Mouse (Mus musculus): ENCODE results near the gene Olfr1396. TPM values are rescaled to one million over a fixed set of nuclear protein-coding genes. Genes with fewer than 3 reads are reported as not detected.
"Not testable (repeated sequence)": the region's sequence is repeated elsewhere in the genome, so short reads cannot be mapped to it uniquely, and the experiment has no call there.

Gene Olfr1396
- polyA plus RNA-seq, 1 experiment from 2014 or later, result not detected

DNA sequence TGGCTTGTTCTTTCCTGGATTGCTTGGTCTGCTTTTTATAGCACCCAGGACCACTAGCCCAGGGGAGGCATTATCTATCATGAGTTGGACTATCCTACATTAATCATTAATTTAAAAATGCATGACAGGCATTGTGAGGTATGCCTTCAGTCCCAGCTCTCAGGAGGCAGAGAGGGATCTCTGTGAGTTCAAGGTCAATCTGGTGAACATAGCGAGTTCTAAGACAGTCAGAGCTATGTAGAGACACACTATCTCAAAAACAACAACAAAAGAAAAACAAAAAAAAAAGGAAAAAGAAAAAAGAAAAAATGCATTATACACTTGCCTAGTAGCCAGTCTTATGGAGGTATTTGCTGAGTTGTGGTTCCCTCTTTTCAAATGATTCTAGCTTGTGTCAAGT lies 30.3 kb downstream of the Olfr1396 start:
- DNase-seq (ENCODE audit: low spot score, missing footprints) (no peak), ATAC-seq (ENCODE audit: low FRiP score) (no peak)
- WGBS, result 89% methylated on average over 1 of the region's 1 CpGs
- no peaks in the 10 kb centered on the region; the same call in 1 of the 2 replicates for H3K4me1 ChIP-seq (ENCODE audit: control insufficient read depth, insufficient read depth, low read length)
- no peaks in the 10 kb centered on the region for H3K27me3 ChIP-seq (ENCODE audit: control insufficient read depth, insufficient read depth, low read length)
- H3K36me3 ChIP-seq (ENCODE audit: control insufficient read depth, insufficient read depth, low read length), result no peaks in the 10 kb centered on the region
- H3K4me3 ChIP-seq (ENCODE audit: low read depth, low read length), result no peak overlapping the region
- H3K27ac ChIP-seq (ENCODE audit: low read depth, low read length), result no peak overlapping the region
- H3K4me2 ChIP-seq, result no peak overlapping the region
- no peaks in the 10 kb centered on the region for H3K9me3 ChIP-seq (ENCODE audit: control insufficient read depth, low read length)
- H3K9ac ChIP-seq (ENCODE audit: low read length), result no peak overlapping the region

GRCm38 (mm10) chr11:49083808-49084207 lies 30.9 kb downstream of the Olfr1396 start:
- H3K27ac ChIP-seq (ENCODE audit: low read depth, low read length), result no peak overlapping the region
- H3K36me3 ChIP-seq (ENCODE audit: control insufficient read depth, insufficient read depth, low read length), result no peaks in the 10 kb centered on the region
- H3K27me3 ChIP-seq (ENCODE audit: control insufficient read depth, insufficient read depth, low read length), result no peaks in the 10 kb centered on the region
- DNase-seq (ENCODE audit: low spot score, missing footprints) (no peak), ATAC-seq (ENCODE audit: low FRiP score) (no peak)
- no peak overlapping the region for H3K9ac ChIP-seq (ENCODE audit: low read length)
- 81% methylated on average over 3 of the region's 3 CpGs for WGBS
- H3K4me3 ChIP-seq (ENCODE audit: low read depth, low read length), result no peak overlapping the region
- no peaks in the 10 kb centered on the region; the same call in 1 of the 2 replicates for H3K4me1 ChIP-seq (ENCODE audit: control insufficient read depth, insufficient read depth, low read length)
- H3K4me2 ChIP-seq, result no peak overlapping the region
- no peaks in the 10 kb centered on the region for H3K9me3 ChIP-seq (ENCODE audit: control insufficient read depth, low read length)

GRCm38 (mm10) chr11:49083146-49083545 lies 31.5 kb downstream of the Olfr1396 start:
- no peaks in the 10 kb centered on the region for H3K27me3 ChIP-seq (ENCODE audit: control insufficient read depth, insufficient read depth, low read length)
- WGBS, result 87% methylated on average over 1 of the region's 1 CpGs
- H3K27ac ChIP-seq (ENCODE audit: low read depth, low read length), result no peak overlapping the region
- no peak for ATAC-seq (ENCODE audit: low FRiP score)
- no peaks in the 10 kb centered on the region for H3K9me3 ChIP-seq (ENCODE audit: control insufficient read depth, low read length)
- H3K4me3 ChIP-seq (ENCODE audit: low read depth, low read length), result no peak overlapping the region
- H3K36me3 ChIP-seq (ENCODE audit: control insufficient read depth, insufficient read depth, low read length), result no peaks in the 10 kb centered on the region
- H3K4me2 ChIP-seq, result no peak overlapping the region
- no peak overlapping the region for H3K9ac ChIP-seq (ENCODE audit: low read length)
- H3K4me1 ChIP-seq (ENCODE audit: control insufficient read depth, insufficient read depth, low read length), result no peaks in the 10 kb centered on the region
- no peak for DNase-seq (ENCODE audit: low spot score, missing footprints)

- ATAC-seq (ENCODE audit: low FRiP score) (no peak), DNase-seq (ENCODE audit: low spot score, missing footprints) (no peak)
- H3K36me3 ChIP-seq (ENCODE audit: control insufficient read depth, insufficient read depth, low read length), result no peaks in the 10 kb centered on the region
- no peaks in the 10 kb centered on the region for H3K4me1 ChIP-seq (ENCODE audit: control insufficient read depth, insufficient read depth, low read length)
- no peak overlapping the region for H3K9ac ChIP-seq (ENCODE audit: low read length)
- H3K4me2 ChIP-seq, result no peak overlapping the region
- no peaks in the 10 kb centered on the region for H3K27me3 ChIP-seq (ENCODE audit: control insufficient read depth, insufficient read depth, low read length)
- no peak overlapping the region for H3K4me3 ChIP-seq (ENCODE audit: low read depth, low read length)
- H3K27ac ChIP-seq (ENCODE audit: low read depth, low read length), result no peak overlapping the region
- WGBS, result 79% methylated on average over 3 of the region's 3 CpGs
- H3K9me3 ChIP-seq (ENCODE audit: control insufficient read depth, low read length), result no peaks in the 10 kb centered on the region
Measured at GRCm38 (mm10) chr11:49081886-49082285, 32.8 kb downstream of the Olfr1396 start.

DNA sequence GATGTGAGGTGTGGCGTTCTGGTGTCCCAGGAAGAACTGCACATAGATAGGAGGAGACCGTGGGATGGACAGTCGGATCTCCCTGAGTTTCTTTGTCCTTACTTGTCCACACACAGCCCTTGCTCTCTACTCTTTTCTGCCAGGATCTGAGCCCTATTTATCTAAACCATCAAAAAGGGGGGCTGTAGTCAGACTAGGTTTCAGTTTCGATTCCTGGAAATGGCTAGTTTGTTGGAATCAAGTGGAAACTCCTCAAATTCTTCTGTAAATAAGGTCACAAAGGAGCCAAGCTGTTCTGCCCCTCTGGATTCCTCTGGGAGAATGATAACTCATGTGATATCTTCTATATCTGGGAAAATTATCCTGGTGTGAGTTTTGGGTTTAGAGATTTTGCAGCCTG lies 33.3 kb downstream of the Olfr1396 start:
- DNase-seq (ENCODE audit: low spot score, missing footprints) (no peak), ATAC-seq (ENCODE audit: low FRiP score) (no peak)
- no peaks in the 10 kb centered on the region for H3K27me3 ChIP-seq (ENCODE audit: control insufficient read depth, insufficient read depth, low read length)
- H3K4me3 ChIP-seq (ENCODE audit: low read depth, low read length), result no peak overlapping the region
- H3K27ac ChIP-seq (ENCODE audit: low read depth, low read length), result no peak overlapping the region
- no peaks in the 10 kb centered on the region for H3K4me1 ChIP-seq (ENCODE audit: control insufficient read depth, insufficient read depth, low read length)
- H3K9ac ChIP-seq (ENCODE audit: low read length), result no peak overlapping the region
- no peaks in the 10 kb centered on the region for H3K9me3 ChIP-seq (ENCODE audit: control insufficient read depth, low read length)
- WGBS, result 78% methylated on average over 4 of the region's 4 CpGs
- no peaks in the 10 kb centered on the region for H3K36me3 ChIP-seq (ENCODE audit: control insufficient read depth, insufficient read depth, low read length)
- H3K4me2 ChIP-seq, result no peak overlapping the region

DNA sequence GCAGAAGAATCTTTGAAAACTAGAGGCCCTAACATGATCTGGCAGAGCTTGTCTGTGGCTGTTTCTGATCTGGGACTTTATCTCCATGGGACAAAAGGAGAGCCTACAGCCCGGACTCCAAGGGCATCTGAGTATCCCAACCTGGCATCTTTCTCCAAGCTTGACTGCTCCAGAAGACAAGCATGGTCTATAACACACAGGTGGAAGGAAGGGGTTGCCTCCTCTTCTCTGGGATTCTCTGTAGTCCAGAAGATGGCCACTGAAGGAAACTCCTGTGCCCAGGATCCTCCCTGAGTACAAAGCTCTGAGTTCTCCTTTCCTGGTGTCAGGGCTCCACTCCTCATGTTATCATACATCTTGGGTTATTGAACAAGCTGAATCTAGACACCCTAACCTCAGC lies 34.0 kb downstream of the Olfr1396 start:
- WGBS, result 71% methylated on average over 1 of the region's 1 CpGs
- ATAC-seq (ENCODE audit: low FRiP score) (no peak), DNase-seq (ENCODE audit: low spot score, missing footprints) (no peak)
- Histone ChIP-seq H3K27ac (ENCODE audit: low read depth, low read length) (no peak overlapping the region), H3K9me3 (ENCODE audit: control insufficient read depth, low read length) (no peaks in the 10 kb centered on the region), H3K9ac (ENCODE audit: low read length) (no peak overlapping the region), H3K27me3 (ENCODE audit: control insufficient read depth, insufficient read depth, low read length) (no peaks in the 10 kb centered on the region), H3K4me2 (no peak overlapping the region), H3K4me1 (ENCODE audit: control insufficient read depth, insufficient read depth, low read length) (no peaks in the 10 kb centered on the region), H3K36me3 (ENCODE audit: control insufficient read depth, insufficient read depth, low read length) (no peaks in the 10 kb centered on the region), H3K4me3 (ENCODE audit: low read depth, low read length) (no peak overlapping the region)

GRCm38 (mm10) chr11:49078719-49079118 lies 36.0 kb downstream of the Olfr1396 start:
- H3K9ac ChIP-seq (ENCODE audit: low read length), result no peak overlapping the region
- H3K4me1 ChIP-seq (ENCODE audit: control insufficient read depth, insufficient read depth, low read length), result no peaks in the 10 kb centered on the region
- no peaks in the 10 kb centered on the region for H3K9me3 ChIP-seq (ENCODE audit: control insufficient read depth, low read length)
- H3K27ac ChIP-seq (ENCODE audit: low read depth, low read length), result no peak overlapping the region
- H3K27me3 ChIP-seq (ENCODE audit: control insufficient read depth, insufficient read depth, low read length), result no peaks in the 10 kb centered on the region
- H3K4me3 ChIP-seq (ENCODE audit: low read depth, low read length), result no peak overlapping the region
- DNase-seq (ENCODE audit: low spot score, missing footprints), result no peak
- 87% methylated on average over 3 of the region's 3 CpGs for WGBS
- no peak overlapping the region for H3K4me2 ChIP-seq
- no peaks in the 10 kb centered on the region for H3K36me3 ChIP-seq (ENCODE audit: control insufficient read depth, insufficient read depth, low read length)
- ATAC-seq (ENCODE audit: low FRiP score), result no peak

DNA sequence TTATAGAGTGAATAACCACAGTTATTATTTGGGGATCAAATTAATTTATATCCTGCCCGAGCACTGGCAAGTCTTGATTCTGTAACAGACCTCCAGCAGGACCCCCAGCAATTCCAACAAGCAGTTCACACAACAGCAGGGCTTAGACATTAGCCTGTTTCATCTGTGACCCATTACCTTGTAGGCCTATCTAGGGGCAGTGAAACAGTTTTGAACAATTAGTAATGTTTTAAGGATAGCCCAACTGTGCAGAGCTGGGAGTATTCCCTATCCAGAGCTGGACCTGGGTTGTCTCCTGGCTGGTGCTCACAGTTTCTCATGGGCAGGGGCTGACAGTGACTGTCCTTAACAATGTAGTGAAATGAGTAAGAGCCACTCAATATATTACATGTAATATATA lies 37.7 kb downstream of the Olfr1396 start:
- no peak overlapping the region for H3K4me3 ChIP-seq (ENCODE audit: low read depth, low read length)
- H3K9ac ChIP-seq (ENCODE audit: low read length), result no peak overlapping the region
- no peaks in the 10 kb centered on the region for H3K9me3 ChIP-seq (ENCODE audit: control insufficient read depth, low read length)
- H3K27me3 ChIP-seq (ENCODE audit: control insufficient read depth, insufficient read depth, low read length), result no peaks in the 10 kb centered on the region
- 77% methylated on average over 1 of the region's 1 CpGs for WGBS
- ATAC-seq (ENCODE audit: low FRiP score) (no peak), DNase-seq (ENCODE audit: low spot score, missing footprints) (no peak)
- no peaks in the 10 kb centered on the region for H3K36me3 ChIP-seq (ENCODE audit: control insufficient read depth, insufficient read depth, low read length)
- H3K27ac ChIP-seq (ENCODE audit: low read depth, low read length), result no peak overlapping the region
- no peak overlapping the region for H3K4me2 ChIP-seq
- no peaks in the 10 kb centered on the region for H3K4me1 ChIP-seq (ENCODE audit: control insufficient read depth, insufficient read depth, low read length)

DNA sequence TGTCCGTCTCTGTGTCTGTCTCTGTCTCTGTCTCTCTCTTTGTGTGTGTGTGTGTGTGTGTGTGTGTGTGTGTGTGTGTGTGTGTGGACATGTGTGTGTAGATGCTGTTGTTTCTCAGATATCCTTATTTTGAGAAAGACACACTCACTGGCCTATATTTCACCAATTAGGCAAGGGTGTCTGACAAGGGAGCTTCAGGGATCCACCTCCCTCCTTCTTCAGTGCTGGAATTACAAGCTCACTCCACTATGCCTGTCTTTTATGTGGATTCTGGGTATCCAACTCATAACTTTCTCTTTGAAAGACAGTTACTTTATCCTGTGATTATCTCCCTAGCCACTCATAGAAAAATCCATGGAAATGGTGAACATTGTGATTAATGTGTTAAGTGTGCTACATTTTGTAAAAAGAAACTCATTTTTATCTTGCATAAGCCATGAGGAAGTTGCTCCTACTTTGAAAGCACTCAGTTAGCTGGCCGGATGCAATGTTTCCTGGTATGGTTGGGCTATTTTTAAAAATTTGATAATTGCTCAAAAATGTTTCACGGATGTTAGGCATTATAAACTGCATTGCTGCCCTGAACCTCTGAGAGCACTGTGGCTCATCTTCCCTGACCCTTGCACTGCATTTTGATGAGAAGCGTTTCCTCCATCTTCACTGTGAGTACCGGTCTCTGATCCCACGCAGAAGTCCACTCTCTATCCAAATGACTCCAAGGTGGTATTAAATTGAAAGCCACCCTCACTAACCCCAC lies 38.5 kb downstream of the Olfr1396 start, which contains the start of gene Ifi47:
Gene Ifi47 (plus strand): TSS at position 587 of the 757 bp plus-strand sequence.
- ATAC-seq (ENCODE audit: low FRiP score); H3K36me3 ChIP-seq (ENCODE audit: control insufficient read depth, insufficient read depth, low read length): not testable (repeated sequence)
- WGBS, result 84% methylated on average over 6 of the region's 6 CpGs

More for the DNA sequence above, 38.5 kb downstream of the Olfr1396 start, which contains the start of gene Ifi47:
- DNase-seq (ENCODE audit: low spot score, missing footprints); H3K4me2 ChIP-seq; H3K27ac ChIP-seq (ENCODE audit: low read depth, low read length); H3K9ac ChIP-seq (ENCODE audit: low read length); H3K27me3 ChIP-seq (ENCODE audit: control insufficient read depth, insufficient read depth, low read length); H3K4me1 ChIP-seq (ENCODE audit: control insufficient read depth, insufficient read depth, low read length); H3K4me3 ChIP-seq (ENCODE audit: low read depth, low read length); H3K9me3 ChIP-seq (ENCODE audit: control insufficient read depth, low read length): not testable (repeated sequence)

Measured in midbrain, embryonic 11.5 days (tissue).